Mouse (Mus musculus) megakaryocyte, embryonic 14.5 days (primary cell): Measurements from ENCODE around the gene Gm17387. TPM values are rescaled to one million over a fixed set of nuclear protein-coding genes. Genes with fewer than 3 reads are reported as not detected.

Source experiments
- H3K27me3 ChIP-seq: replicated peaks from 2 replicates; pipeline ENCODE3; 2012; ENCODE audit warnings: inconsistent platforms
- H3K36me3 ChIP-seq: replicated peaks from 2 replicates; pipeline ENCODE3; 2012; ENCODE audit warnings: low read length, inconsistent platforms, mixed read lengths
- H3K4me1 ChIP-seq: 2 replicates; pipeline ENCODE4 v1.6.1; 2012; ENCODE audit warnings: inconsistent platforms
- H3K4me3 ChIP-seq: replicated peaks from 2 replicates; pipeline ENCODE3; 2012; ENCODE audit warnings: moderate library complexity, mild to moderate bottlenecking, inconsistent platforms
- H3K9me3 ChIP-seq: 2 replicates; pipeline ENCODE4 v1.6.1; 2012; ENCODE audit warnings: inconsistent platforms
- FLI1 ChIP-seq: IDR thresholded peaks from 2 replicates; pipeline ENCODE4 v1.6.1; 2012; ENCODE audit warnings: low read length, inconsistent platforms, mixed read lengths
- GATA1 ChIP-seq: IDR thresholded peaks from 3 replicates; pipeline ENCODE4 v1.6.1; 2012; ENCODE audit warnings: mixed read lengths, low read length, inconsistent platforms, borderline replicate concordance
- polyA plus RNA-seq: library from polyadenylated mRNA; stranded (reverse); fragments of >175 nt; gene quantifications from 2 replicates; pipeline ENCODE4 v1.2.3, GENCODE M21; 2012; ENCODE audit warnings: low replicate concordance; ENCODE audit not compliant: insufficient read depth

The Gm17387 gene
- polyA plus RNA-seq, 1 experiment = not detected

GRCm38 (mm10) chr7:141046931-141047580 lies 18.1 kb downstream of the Gm17387 start:
- Histone ChIP-seq H3K27me3 (no peaks in the 10 kb centered on the region), H3K36me3 (no peaks in the 10 kb centered on the region), H3K4me1 (peaks cover 76% of the 10 kb centered on the region), H3K4me3 (peak overlapping the region; percentile 92), H3K9me3 (no peaks in the 10 kb centered on the region)
- peak; percentile 98 for TF ChIP-seq GATA1
- TF ChIP-seq FLI1 = no peak

- TF ChIP-seq GATA1 (no peak), FLI1 (no peak)
- Histone ChIP-seq H3K4me3 (peak overlapping the region; percentile 92), H3K36me3 (no peaks in the 10 kb centered on the region), H3K27me3 (no peaks in the 10 kb centered on the region), H3K9me3 (no peaks in the 10 kb centered on the region), H3K4me1 (peaks cover 73% of the 10 kb centered on the region)
These were observed 18.8 kb downstream of the Gm17387 start for GRCm38 (mm10) chr7:141047581-141048225.

- Histone ChIP-seq H3K36me3 (no peaks in the 10 kb centered on the region), H3K9me3 (no peaks in the 10 kb centered on the region), H3K27me3 (no peaks in the 10 kb centered on the region), H3K4me3 (peak overlapping the region; percentile 92), H3K4me1 (peaks cover 70% of the 10 kb centered on the region)
- TF ChIP-seq GATA1 = no peak; the same call in 2 of the 3 replicates
- no peak for TF ChIP-seq FLI1
These were observed 19.6 kb downstream of the Gm17387 start for GRCm38 (mm10) chr7:141048226-141049218.

GRCm38 (mm10) chr7:141049326-141049725 lies 20.4 kb downstream of the Gm17387 start:
- no peak for TF ChIP-seq FLI1
- peaks cover under 1% of the 10 kb centered on the region for H3K27me3 ChIP-seq
- H3K4me1 ChIP-seq = peaks cover 66% of the 10 kb centered on the region
- H3K36me3 ChIP-seq = no peaks in the 10 kb centered on the region
- H3K9me3 ChIP-seq = no peaks in the 10 kb centered on the region
- H3K4me3 ChIP-seq = peak overlapping the region; percentile 9

- TF ChIP-seq FLI1 (no peak), GATA1 (no peak)
These were observed 22.2 kb downstream of the Gm17387 start for GRCm38 (mm10) chr7:141051060-141051685.

GRCm38 (mm10) chr7:141052016-141052415 lies 23.1 kb downstream of the Gm17387 start:
- no peak overlapping the region for H3K4me3 ChIP-seq
- TF ChIP-seq GATA1 (no peak), FLI1 (no peak)
- H3K36me3 ChIP-seq = peaks cover 4% of the 10 kb centered on the region
- peaks cover 54% of the 10 kb centered on the region for H3K4me1 ChIP-seq
- H3K9me3 ChIP-seq = peaks cover 12% of the 10 kb centered on the region
- H3K27me3 ChIP-seq = peaks cover 3% of the 10 kb centered on the region

More at GRCm38 (mm10) chr7:141051060-141051685, 22.2 kb downstream of the Gm17387 start:
- Histone ChIP-seq H3K4me3 (no peak overlapping the region), H3K4me1 (peaks cover 54% of the 10 kb centered on the region), H3K27me3 (peaks cover 3% of the 10 kb centered on the region), H3K36me3 (peaks cover 4% of the 10 kb centered on the region), H3K9me3 (peaks cover 8% of the 10 kb centered on the region)

GRCm38 (mm10) chr7:141052421-141052820 lies 23.5 kb downstream of the Gm17387 start:
- TF ChIP-seq GATA1 = no peak
- TF ChIP-seq FLI1 = no peak
- peaks cover 4% of the 10 kb centered on the region for H3K36me3 ChIP-seq
- peaks cover 3% of the 10 kb centered on the region for H3K27me3 ChIP-seq
- H3K9me3 ChIP-seq = peaks cover 12% of the 10 kb centered on the region
- H3K4me3 ChIP-seq = no peak overlapping the region
- H3K4me1 ChIP-seq = peaks cover 54% of the 10 kb centered on the region

- H3K4me1 ChIP-seq = peaks cover 58% of the 10 kb centered on the region
- H3K36me3 ChIP-seq = peaks cover 4% of the 10 kb centered on the region
- TF ChIP-seq FLI1 (no peak), GATA1 (no peak)
These were observed 26.9 kb downstream of the Gm17387 start for GRCm38 (mm10) chr7:141055785-141056184.

GRCm38 (mm10) chr7:141056976-141057375 lies 28.0 kb downstream of the Gm17387 start:
- H3K27me3 ChIP-seq = peaks cover 21% of the 10 kb centered on the region
- peaks cover 12% of the 10 kb centered on the region for H3K9me3 ChIP-seq
- peaks cover 4% of the 10 kb centered on the region for H3K36me3 ChIP-seq
- TF ChIP-seq GATA1 (no peak), FLI1 (no peak)
- peaks cover 68% of the 10 kb centered on the region for H3K4me1 ChIP-seq
- H3K4me3 ChIP-seq = no peak overlapping the region

More at GRCm38 (mm10) chr7:141055785-141056184, 26.9 kb downstream of the Gm17387 start:
- peaks cover 13% of the 10 kb centered on the region for H3K27me3 ChIP-seq
- H3K4me3 ChIP-seq = no peak overlapping the region
- H3K9me3 ChIP-seq = peaks cover 12% of the 10 kb centered on the region
